Mouse (Mus musculus) embryonic facial prominence, embryonic 12.5 days (tissue): ENCODE data around the gene Zbtb8b. TPM values are rescaled to one million over a fixed set of nuclear protein-coding genes. Genes with fewer than 3 reads are reported as not detected.

Experiments
- ATAC-seq: fragments of 200-750 bp; cut with Nextera tagmentation; 2 replicates; pipeline ENCODE4 v1.8.0; 2017; ENCODE audit not compliant: insufficient number of reproducible peaks, insufficient read depth, low FRiP score, low TSS enrichment
- H3K27ac ChIP-seq: fragments of 300-500 bp; sonication (generic); 2 replicates; pipeline ENCODE4 v1.5.1; 2016; ENCODE audit warnings: mild to moderate bottlenecking
- H3K27me3 ChIP-seq: fragments of 300-500 bp; sonication (generic); 2 replicates; pipeline ENCODE4 v1.6.1; 2016; ENCODE audit warnings: mild to moderate bottlenecking, moderate library complexity
- H3K36me3 ChIP-seq: fragments of 300-500 bp; sonication (generic); 2 replicates; pipeline ENCODE4 v1.6.1; 2016; ENCODE audit warnings: mild to moderate bottlenecking
- H3K4me1 ChIP-seq: fragments of 300-500 bp; sonication (generic); 2 replicates; pipeline ENCODE4 v1.6.1; 2016
- H3K4me2 ChIP-seq: fragments of 300-500 bp; sonication (generic); replicated peaks from 2 replicates; pipeline ENCODE4 v1.6.1; 2016; ENCODE audit warnings: mild to moderate bottlenecking, moderate library complexity
- H3K4me3 ChIP-seq: fragments of 300-500 bp; sonication (generic); 2 replicates; pipeline ENCODE4 v1.5.1; 2016; ENCODE audit warnings: mild to moderate bottlenecking
- H3K9ac ChIP-seq: fragments of 300-500 bp; sonication (generic); 2 replicates; pipeline ENCODE4 v1.6.1; 2016; ENCODE audit warnings: mild to moderate bottlenecking, moderate library complexity
- H3K9me3 ChIP-seq: fragments of 300-500 bp; sonication (generic); 2 replicates; pipeline ENCODE4 v1.6.1; 2016; ENCODE audit warnings: mild to moderate bottlenecking, moderate library complexity
- WGBS: fragments of 180-500 bp; shearing (Covaris S2); methylation state at CpG from one replicate; pipeline ENCODE4 v1.1.7; 2016; 5-methylcytosine and 5-hydroxymethylcytosine counted together
- polyA plus RNA-seq: library from polyadenylated mRNA; unstranded; fragments of >200 nt; fragmentation: Nextera tagmentation; extraction: Ambion mirVana; gene quantifications from 2 replicates; pipeline ENCODE4 v1.2.1, GENCODE M21; 2016

Gene Zbtb8b
- polyA plus RNA-seq, 1 experiment from 2014 or later: 3.5 TPM

- Histone ChIP-seq H3K27ac (no peak overlapping the region), H3K4me3 (no peak overlapping the region), H3K36me3 (no peaks in the 10 kb centered on the region), H3K4me1 (no peaks in the 10 kb centered on the region), H3K4me2 (no peak overlapping the region), H3K9ac (no peak overlapping the region), H3K9me3 (no peaks in the 10 kb centered on the region), H3K27me3 (0 out of 2 replicates have a peak, but pooled peaks cover 5% of the 10 kb centered on the region)
- 37% methylated on average over 6 of the region's 6 CpGs for WGBS
- ATAC-seq: no peak
Measured at GRCm38 (mm10) chr4:129384440-129384839, 56.2 kb downstream of the Zbtb8b start.

GRCm38 (mm10) chr4:129383586-129383985 lies 57.1 kb downstream of the Zbtb8b start:
- H3K27me3 ChIP-seq: peaks cover 11% of the 10 kb centered on the region
- ATAC-seq: no peak
- no peak overlapping the region for H3K27ac ChIP-seq
- no peak overlapping the region for H3K4me2 ChIP-seq
- H3K9ac ChIP-seq: no peak overlapping the region
- no peaks in the 10 kb centered on the region for H3K36me3 ChIP-seq
- H3K4me1 ChIP-seq: no peaks in the 10 kb centered on the region
- H3K4me3 ChIP-seq: no peak overlapping the region
- WGBS: 92% methylated on average over 3 of the region's 3 CpGs
- H3K9me3 ChIP-seq: no peaks in the 10 kb centered on the region

- no peak overlapping the region for H3K9ac ChIP-seq
- ATAC-seq: no peak
- H3K4me2 ChIP-seq: no peak overlapping the region
- WGBS: 92% methylated on average over 2 of the region's 2 CpGs
- no peak overlapping the region for H3K27ac ChIP-seq
- no peak overlapping the region for H3K4me3 ChIP-seq
- H3K36me3 ChIP-seq: no peaks in the 10 kb centered on the region
- H3K4me1 ChIP-seq: no peaks in the 10 kb centered on the region
- no peaks in the 10 kb centered on the region for H3K9me3 ChIP-seq
- H3K27me3 ChIP-seq: peaks cover 11% of the 10 kb centered on the region
Measured at GRCm38 (mm10) chr4:129382488-129382887, 58.2 kb downstream of the Zbtb8b start.

- Histone ChIP-seq H3K27me3 (peaks cover 12% of the 10 kb centered on the region), H3K4me3 (no peak overlapping the region), H3K4me2 (no peak overlapping the region), H3K27ac (no peak overlapping the region), H3K36me3 (no peaks in the 10 kb centered on the region), H3K4me1 (no peaks in the 10 kb centered on the region), H3K9me3 (no peaks in the 10 kb centered on the region), H3K9ac (no peak overlapping the region)
- 87% methylated on average over 9 of the region's 9 CpGs for WGBS
- ATAC-seq: no peak
Measured at GRCm38 (mm10) chr4:129382029-129382428, 58.6 kb downstream of the Zbtb8b start.

- Histone ChIP-seq H3K4me3 (no peak overlapping the region), H3K27ac (no peak overlapping the region), H3K27me3 (peaks cover 19% of the 10 kb centered on the region), H3K9me3 (no peaks in the 10 kb centered on the region), H3K4me1 (no peaks in the 10 kb centered on the region), H3K4me2 (no peak overlapping the region), H3K9ac (no peak overlapping the region), H3K36me3 (no peaks in the 10 kb centered on the region)
- no peak for ATAC-seq
- 77% methylated on average over 8 of the region's 8 CpGs for WGBS
Measured at GRCm38 (mm10) chr4:129381148-129381547, 59.5 kb downstream of the Zbtb8b start.

GRCm38 (mm10) chr4:129379805-129380204 lies 60.8 kb downstream of the Zbtb8b start:
- 86% methylated on average over 3 of the region's 3 CpGs for WGBS

GRCm38 (mm10) chr4:129377601-129378390 lies 62.9 kb downstream of the Zbtb8b start, which contains the start of gene Zbtb8a:
Zbtb8a (minus strand) TSS chr4:129378116.
- Histone ChIP-seq H3K27ac (peak within 1 kb of the TSS; percentile 82), H3K4me1 (no peaks in the 10 kb centered on the region), H3K9ac (peak within 1 kb of the TSS; percentile 81), H3K27me3 (peaks cover 27% of the 10 kb centered on the region), H3K4me2 (peak within 1 kb of the TSS; percentile 71), H3K36me3 (no peaks in the 10 kb centered on the region), H3K4me3 (peak within 1 kb of the TSS; percentile 76), H3K9me3 (no peaks in the 10 kb centered on the region)
- WGBS: 2% methylated on average over 62 of the region's 65 CpGs
- no peak for ATAC-seq

More at GRCm38 (mm10) chr4:129379805-129380204, 60.8 kb downstream of the Zbtb8b start:
- Histone ChIP-seq H3K9me3 (no peaks in the 10 kb centered on the region), H3K4me1 (no peaks in the 10 kb centered on the region), H3K4me2 (no peak overlapping the region), H3K36me3 (no peaks in the 10 kb centered on the region), H3K9ac (no peak overlapping the region), H3K27ac (no peak overlapping the region), H3K4me3 (no peak overlapping the region), H3K27me3 (peaks cover 27% of the 10 kb centered on the region)
- ATAC-seq: no peak

- H3K9me3 ChIP-seq: no peaks in the 10 kb centered on the region
- WGBS: under 1% methylated on average over 52 of the region's 68 CpGs
- H3K27me3 ChIP-seq: peaks cover 27% of the 10 kb centered on the region
- no peak; the same call in 1 of the 2 replicates for ATAC-seq
- peak overlapping the region; percentile 71 for H3K4me2 ChIP-seq
- no peaks in the 10 kb centered on the region for H3K36me3 ChIP-seq
- peak overlapping the region; percentile 76 for H3K4me3 ChIP-seq
- no peaks in the 10 kb centered on the region for H3K4me1 ChIP-seq
- H3K9ac ChIP-seq: peak overlapping the region; percentile 81
- peak overlapping the region; percentile 82 for H3K27ac ChIP-seq
Measured at GRCm38 (mm10) chr4:129376961-129377545, 63.6 kb downstream of the Zbtb8b start.

GRCm38 (mm10) chr4:129375821-129376220 lies 64.8 kb downstream of the Zbtb8b start:
- no peak overlapping the region for H3K9ac ChIP-seq
- H3K27me3 ChIP-seq: peaks cover 27% of the 10 kb centered on the region
- H3K4me1 ChIP-seq: no peaks in the 10 kb centered on the region
- H3K4me2 ChIP-seq: no peak overlapping the region
- H3K9me3 ChIP-seq: no peaks in the 10 kb centered on the region
- no peak overlapping the region for H3K4me3 ChIP-seq
- no peak overlapping the region for H3K27ac ChIP-seq
- WGBS: 74% methylated on average over 5 of the region's 5 CpGs
- no peaks in the 10 kb centered on the region for H3K36me3 ChIP-seq
- no peak for ATAC-seq

Other genes starting within 250 kb of the Zbtb8b start
- gene C77080, start 179.4 kb downstream of the Zbtb8b start, polyA plus RNA-seq: 5.2 and 5.6 TPM in 2 replicates
- 1.1 and 1.2 TPM in 2 replicates for gene Sync, start 153.2 kb downstream of the Zbtb8b start, polyA plus RNA-seq
- 487 and 522 TPM in 2 replicates for gene Rbbp4, start 105.5 kb downstream of the Zbtb8b start, polyA plus RNA-seq
- gene Zbtb8os, start 105.2 kb downstream of the Zbtb8b start, polyA plus RNA-seq: 38.9 and 43.7 TPM in 2 replicates
- 9.9 and 10.8 TPM in 2 replicates for gene Zbtb8a, start 62.7 kb downstream of the Zbtb8b start, polyA plus RNA-seq
- 28.5 and 29.2 TPM in 2 replicates for gene Bsdc1, start 20.7 kb upstream of the Zbtb8b start, polyA plus RNA-seq
- not detected in 2 replicates for gene Tssk3, start 50.2 kb upstream of the Zbtb8b start, polyA plus RNA-seq
- 0.32 TPM in 1 of 2 replicates, not detected in the other for gene Fam229a, start 50.3 kb upstream of the Zbtb8b start, polyA plus RNA-seq
- 1,543 and 1,552 TPM in 2 replicates for gene Marcksl1, start 72.7 kb upstream of the Zbtb8b start, polyA plus RNA-seq
- gene Hdac1, start 101.9 kb upstream of the Zbtb8b start, polyA plus RNA-seq: 246 and 251 TPM in 2 replicates
- 10.8 and 12.6 TPM in 2 replicates for gene Lck, start 132.8 kb upstream of the Zbtb8b start, polyA plus RNA-seq
- 3.6 and 5.1 TPM in 2 replicates for gene Fam167b, start 137.7 kb upstream of the Zbtb8b start, polyA plus RNA-seq
- gene Eif3i, start 159.8 kb upstream of the Zbtb8b start, polyA plus RNA-seq: 257 and 260 TPM in 2 replicates
- gene Tmem234, start 159.8 kb upstream of the Zbtb8b start, polyA plus RNA-seq: 180 TPM in 2 replicates
- gene Dcdc2b, start 173.4 kb upstream of the Zbtb8b start, polyA plus RNA-seq: 2.3 and 3.2 TPM in 2 replicates
- gene Iqcc, start 178.2 kb upstream of the Zbtb8b start, polyA plus RNA-seq: 29.8 and 33.0 TPM in 2 replicates
- 63.7 and 66.7 TPM in 2 replicates for gene Ccdc28b, start 183.1 kb upstream of the Zbtb8b start, polyA plus RNA-seq
- 100 TPM in 2 replicates for gene Txlna, start 200.2 kb upstream of the Zbtb8b start, polyA plus RNA-seq
- gene Kpna6, start 231.9 kb upstream of the Zbtb8b start, polyA plus RNA-seq: 14.4 and 15.3 TPM in 2 replicates